Mouse (Mus musculus) thymus, adult 2 months (tissue): ENCODE measurements around the gene Zfhx3. TPM values are rescaled to one million over a fixed set of nuclear protein-coding genes. Genes with fewer than 3 reads are reported as not detected.

Source experiments
- DNase-seq: peaks from one replicate; pipeline ENCODE4 v3.0.0; 2021
- H3K27ac ChIP-seq: fragments of 200-500 bp; 2 replicates; pipeline ENCODE4 v1.5.1; 2012; ENCODE audit warnings: low read length, control low read depth; ENCODE audit not compliant: control insufficient read depth, insufficient read depth
- H3K27me3 ChIP-seq: fragments of 200-500 bp; 2 replicates; pipeline ENCODE4 v1.6.1; 2012; ENCODE audit warnings: mild to moderate bottlenecking, low read length, moderate library complexity, mixed read lengths; ENCODE audit not compliant: control insufficient read depth, insufficient read depth
- H3K36me3 ChIP-seq: fragments of 200-500 bp; 2 replicates; pipeline ENCODE4 v1.6.1; 2012; ENCODE audit warnings: mild to moderate bottlenecking, low read length, moderate library complexity; ENCODE audit not compliant: control insufficient read depth, insufficient read depth
- H3K4me1 ChIP-seq: fragments of 200-500 bp; replicated peaks from 2 replicates; pipeline ENCODE4 v1.6.1; 2012; ENCODE audit warnings: low read length; ENCODE audit not compliant: control insufficient read depth, insufficient read depth
- H3K4me3 ChIP-seq: fragments of 200-500 bp; 2 replicates; pipeline ENCODE4 v1.5.1; 2012; ENCODE audit warnings: mild to moderate bottlenecking, low read length, control low read depth, moderate library complexity; ENCODE audit not compliant: control insufficient read depth, insufficient read depth
- CTCF ChIP-seq: fragments of 200-500 bp; IDR thresholded peaks from 2 replicates; pipeline ENCODE4 v1.5.1; 2012; ENCODE audit warnings: mild to moderate bottlenecking, control low read depth, low read length, moderate library complexity, borderline replicate concordance; ENCODE audit not compliant: control insufficient read depth, poor library complexity, insufficient read depth; ENCODE audit errors: extremely low read depth
- POLR2A ChIP-seq: fragments of 200-500 bp; IDR thresholded peaks from 2 replicates; pipeline ENCODE4 v1.6.1; 2012; ENCODE audit warnings: mild to moderate bottlenecking, low read length, control low read depth, moderate library complexity; ENCODE audit not compliant: control insufficient read depth, poor library complexity, insufficient read depth; ENCODE audit errors: extremely low read depth
- WGBS: fragments of 180-500 bp; shearing (Covaris S2); methylation state at CpG from one replicate; pipeline ENCODE4 v1.1.7; 2018; 5-methylcytosine and 5-hydroxymethylcytosine counted together
- polyA plus RNA-seq: library from polyadenylated mRNA; depleted of rRNA; stranded (reverse); fragments of >200 nt; gene quantifications from 2 replicates; pipeline ENCODE4 v1.2.3, GENCODE M21; 2012

The Zfhx3 gene
- polyA plus RNA-seq, 1 experiment = 1.1 TPM

- 55% methylated on average over 6 of the region's 6 CpGs for WGBS
- no peak for TF ChIP-seq POLR2A
- TF ChIP-seq CTCF = no peak
- Histone ChIP-seq H3K27ac (no peak overlapping the region), H3K4me3 (no peak overlapping the region), H3K36me3 (no peaks in the 10 kb centered on the region), H3K27me3 (no peaks in the 10 kb centered on the region), H3K4me1 (peaks cover 21% of the 10 kb centered on the region)
- DNase-seq = peak; percentile 49
Measured at GRCm38 (mm10) chr8:108820634-108821033, 878.2 kb downstream of the Zfhx3 start.

- TF ChIP-seq POLR2A (no peak), CTCF (no peak)
- Histone ChIP-seq H3K36me3 (no peaks in the 10 kb centered on the region), H3K4me3 (no peak overlapping the region), H3K27ac (no peak overlapping the region), H3K4me1 (peaks cover 30% of the 10 kb centered on the region), H3K27me3 (no peaks in the 10 kb centered on the region)
- WGBS = 23% methylated on average over 15 of the region's 15 CpGs
- no peak for DNase-seq
Measured at GRCm38 (mm10) chr8:108822841-108823266, 880.4 kb downstream of the Zfhx3 start.

DNA sequence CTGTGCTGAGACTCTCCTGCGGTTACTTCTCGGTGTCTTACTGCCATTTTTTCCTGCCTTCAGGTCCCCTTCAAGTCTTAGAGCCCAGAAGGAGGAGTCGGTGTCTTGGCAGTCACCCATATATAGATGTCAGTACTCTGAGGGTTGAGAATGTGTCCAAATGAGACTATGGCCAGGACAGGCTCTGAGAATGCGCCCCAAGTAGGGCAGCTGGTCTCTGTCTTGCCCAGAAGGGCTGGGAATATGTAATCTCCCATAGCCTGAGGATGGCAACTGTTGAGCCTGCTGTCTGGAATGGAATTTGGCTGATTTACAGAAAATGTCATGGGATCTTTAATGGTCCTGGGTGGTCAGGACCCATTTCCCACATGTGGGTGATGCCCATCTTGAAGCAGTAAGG is 881.6 kb downstream of the Zfhx3 start:
- Histone ChIP-seq H3K4me1 (peaks cover 29% of the 10 kb centered on the region), H3K27me3 (no peaks in the 10 kb centered on the region), H3K27ac (no peak overlapping the region), H3K4me3 (no peak overlapping the region), H3K36me3 (no peaks in the 10 kb centered on the region)
- no peak for DNase-seq
- no peak for TF ChIP-seq POLR2A
- TF ChIP-seq CTCF = no peak
- 98% methylated on average over 4 of the region's 4 CpGs for WGBS

GRCm38 (mm10) chr8:108826414-108826813 is 884.0 kb downstream of the Zfhx3 start:
- Histone ChIP-seq H3K36me3 (no peaks in the 10 kb centered on the region), H3K4me3 (no peak overlapping the region), H3K27me3 (no peaks in the 10 kb centered on the region), H3K4me1 (peaks cover 22% of the 10 kb centered on the region), H3K27ac (no peak overlapping the region)
- no peak for TF ChIP-seq CTCF
- TF ChIP-seq POLR2A = no peak
- no peak for DNase-seq
- 95% methylated on average over 4 of the region's 4 CpGs for WGBS

DNA sequence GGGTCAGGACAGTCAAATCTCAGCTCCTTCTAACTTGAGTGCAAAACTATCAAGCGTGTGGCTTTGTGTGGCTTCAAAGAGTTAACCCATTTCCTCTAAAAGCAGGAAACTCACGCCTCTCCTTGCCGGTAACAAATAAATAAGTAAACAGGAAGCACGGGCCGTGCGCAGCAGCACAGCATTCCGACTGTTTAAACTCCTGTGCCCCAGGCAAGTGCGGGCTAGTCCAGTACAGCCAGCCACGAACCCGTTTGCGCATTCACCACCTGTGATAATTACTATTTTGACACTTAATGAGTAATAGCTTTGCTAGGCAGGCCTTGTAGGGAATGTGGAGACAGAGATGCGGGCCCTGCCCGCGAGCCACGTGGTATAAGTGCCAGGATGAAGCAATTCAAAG is 885.0 kb downstream of the Zfhx3 start:
- Histone ChIP-seq H3K36me3 (no peaks in the 10 kb centered on the region), H3K4me3 (no peak overlapping the region), H3K27me3 (no peaks in the 10 kb centered on the region), H3K27ac (no peak overlapping the region), H3K4me1 (peaks cover 21% of the 10 kb centered on the region)
- DNase-seq = no peak
- 68% methylated on average over 15 of the region's 15 CpGs for WGBS
- TF ChIP-seq CTCF = no peak
- no peak for TF ChIP-seq POLR2A

- no peak overlapping the region for H3K27ac ChIP-seq
- no peaks in the 10 kb centered on the region for H3K27me3 ChIP-seq
- no peak overlapping the region for H3K4me3 ChIP-seq
- 97% methylated on average over 12 of the region's 12 CpGs for WGBS
- peaks cover 8% of the 10 kb centered on the region; the same call in 1 of the 2 replicates for H3K4me1 ChIP-seq
- no peak for DNase-seq
- TF ChIP-seq POLR2A (no peak), CTCF (no peak)
- no peaks in the 10 kb centered on the region for H3K36me3 ChIP-seq
Measured at GRCm38 (mm10) chr8:108829305-108829717, 886.9 kb downstream of the Zfhx3 start.

DNA sequence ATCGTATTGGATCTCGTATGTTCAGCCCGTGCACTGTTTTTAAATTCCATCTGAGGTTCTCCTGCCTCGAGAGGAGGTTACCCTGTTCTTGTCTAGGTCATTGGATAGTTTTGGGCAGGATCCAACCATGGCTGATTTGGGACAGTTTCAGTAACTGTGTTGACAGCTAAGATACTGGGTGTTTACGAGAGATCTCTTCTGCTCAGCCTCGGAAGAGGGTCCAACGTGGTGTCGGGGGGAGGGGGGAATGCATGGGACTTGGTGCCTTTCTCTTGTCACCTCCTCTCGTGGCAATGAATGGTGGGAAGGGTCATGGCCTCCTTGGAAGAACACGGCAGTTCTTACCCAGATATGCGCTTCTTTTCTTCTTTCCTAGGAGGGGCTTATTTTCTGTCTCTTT is 892.7 kb downstream of the Zfhx3 start:
- no peaks in the 10 kb centered on the region for H3K36me3 ChIP-seq
- no peak for TF ChIP-seq POLR2A
- TF ChIP-seq CTCF = no peak
- H3K4me3 ChIP-seq = no peak overlapping the region
- WGBS = 94% methylated on average over 11 of the region's 11 CpGs
- no peaks in the 10 kb centered on the region for H3K27me3 ChIP-seq
- DNase-seq = no peak
- H3K27ac ChIP-seq = no peak overlapping the region
- H3K4me1 ChIP-seq = no peaks in the 10 kb centered on the region
